Mouse (Mus musculus): ENCODE measurements around the gene Neu3.

Gene Neu3

DNA sequence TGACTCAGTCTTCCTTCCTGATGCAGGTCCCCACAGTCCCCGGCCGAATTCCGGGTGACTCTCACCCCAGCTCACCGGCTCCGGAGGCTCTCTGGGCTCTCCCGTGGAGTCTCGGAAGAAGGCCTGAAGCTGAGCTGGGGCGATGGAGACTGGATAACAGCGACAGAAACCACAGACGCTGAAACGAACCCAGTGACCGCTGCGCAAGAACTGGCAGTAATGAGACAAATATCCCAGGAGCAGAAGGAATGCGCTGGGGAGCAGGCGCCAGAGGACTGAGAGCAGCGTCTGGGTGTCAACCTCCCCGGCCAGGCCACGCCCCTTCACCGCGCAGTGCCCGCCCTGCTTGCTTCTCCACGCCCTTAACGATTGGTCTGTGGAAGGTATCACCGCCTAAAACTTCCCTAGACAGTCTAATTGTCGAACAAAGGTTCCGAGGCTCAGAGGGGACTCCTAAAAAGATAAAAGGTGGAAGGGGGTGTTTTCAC, at the start of gene Neu3:
TSS of gene Neu3 (minus strand) at position 335 of the 488 bp plus-strand sequence.
- DNase-seq (ENCODE audit: low spot score), result peak; percentile 98

DNA sequence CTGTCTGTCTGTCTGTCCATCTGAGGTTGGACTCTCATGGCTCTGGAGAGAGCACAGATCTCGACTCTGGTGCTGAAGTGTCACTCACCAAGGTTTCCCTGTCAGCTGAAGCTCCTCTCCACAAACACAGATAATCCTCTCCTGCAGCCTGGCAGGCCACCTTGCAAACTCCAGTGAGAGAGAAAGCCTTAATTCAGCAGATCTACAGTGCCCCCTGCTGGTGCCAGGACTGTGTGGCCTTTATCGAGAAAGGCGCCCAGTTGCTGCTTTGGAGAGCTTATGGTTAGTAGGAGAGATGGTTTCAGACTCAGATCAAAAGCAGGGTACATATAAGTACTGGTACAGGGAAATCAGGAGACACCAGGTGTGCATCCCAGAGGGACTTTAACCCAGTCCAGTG, 48.1 kb upstream of the Neu3 start:
- DNase-seq (ENCODE audit: low spot score), result peak; percentile 90

DNA sequence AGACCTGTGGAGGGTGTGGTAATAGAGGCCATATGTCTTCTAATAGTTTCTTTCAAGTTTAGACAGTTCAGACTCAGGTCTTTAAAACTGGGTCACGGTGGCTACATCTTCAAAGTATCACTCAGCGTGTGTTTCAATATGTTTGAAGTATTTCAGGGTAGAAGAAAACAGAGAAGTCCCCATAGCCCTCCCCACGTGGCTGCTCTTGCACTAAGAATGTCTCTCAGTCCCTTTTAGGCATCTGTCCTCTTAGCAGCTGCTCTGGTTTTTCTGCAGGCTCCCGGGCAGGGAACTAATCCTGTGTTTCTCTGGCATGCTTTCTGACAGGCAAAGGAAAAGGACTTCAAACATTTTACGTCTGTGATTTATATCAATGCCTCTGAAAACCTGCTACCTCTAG, 47.7 kb upstream of the Neu3 start:
- DNase-seq (ENCODE audit: low spot score), result no peak

DNA sequence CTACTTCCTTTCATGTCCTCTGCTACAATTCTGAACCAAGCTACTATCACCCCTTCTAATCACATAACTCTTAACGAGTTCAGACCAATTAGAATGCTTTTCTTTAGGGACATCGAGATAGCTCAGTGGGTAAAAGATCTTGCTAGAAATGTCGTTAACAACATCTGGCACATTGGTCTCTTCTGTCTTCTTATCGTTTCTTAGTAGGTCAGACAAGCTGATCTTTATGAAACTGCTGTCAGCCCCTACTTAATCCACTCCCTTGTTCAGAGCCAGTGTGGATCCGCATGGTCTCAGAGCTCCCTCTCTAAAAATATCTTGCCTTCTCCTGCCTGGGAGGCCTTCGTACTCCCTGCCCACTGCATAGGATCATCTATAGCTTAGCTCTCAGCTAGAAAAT, 45.7 kb upstream of the Neu3 start:
- DNase-seq (ENCODE audit: low spot score), result no peak

DNA sequence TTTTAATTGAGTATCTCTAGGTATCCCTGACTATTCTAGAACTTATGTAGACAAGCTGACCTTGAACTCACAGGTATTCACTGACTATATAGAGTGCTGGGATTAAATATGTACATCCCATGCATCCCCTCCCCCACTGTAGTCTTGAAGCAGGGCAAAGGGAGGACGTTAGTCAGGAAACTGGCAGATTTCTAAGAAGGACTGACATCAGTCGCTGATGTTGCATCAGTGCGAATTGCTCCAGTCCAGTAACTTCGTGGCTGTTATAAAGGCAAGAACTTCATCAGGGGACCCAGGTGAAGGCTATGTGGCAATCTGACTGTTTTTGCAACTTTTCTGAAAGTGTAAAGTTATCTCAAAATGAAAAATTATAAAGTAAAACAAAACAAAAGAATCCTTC, 41.1 kb upstream of the Neu3 start:
- no peak for DNase-seq (ENCODE audit: low spot score)

DNA sequence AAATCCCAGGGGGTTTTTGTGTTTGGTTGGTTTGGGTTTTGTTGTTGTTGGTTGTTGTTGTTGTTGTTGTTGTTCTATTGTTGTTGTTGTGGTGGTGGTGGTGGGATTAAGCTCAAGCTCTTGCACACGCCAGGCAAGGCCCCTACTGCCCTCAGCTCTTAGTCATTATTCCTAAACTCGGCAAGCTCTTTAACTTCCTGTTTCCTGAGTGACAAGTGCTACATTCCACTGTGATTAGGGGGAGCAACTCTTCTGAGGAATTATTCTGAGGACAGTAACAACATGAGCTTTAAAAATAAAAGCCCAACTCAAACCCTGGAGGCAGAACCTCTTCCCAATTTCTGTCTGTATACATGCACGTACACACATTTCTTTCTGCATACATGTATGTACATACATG, 37.0 kb upstream of the Neu3 start:
- no peak for DNase-seq (ENCODE audit: low spot score)

DNA sequence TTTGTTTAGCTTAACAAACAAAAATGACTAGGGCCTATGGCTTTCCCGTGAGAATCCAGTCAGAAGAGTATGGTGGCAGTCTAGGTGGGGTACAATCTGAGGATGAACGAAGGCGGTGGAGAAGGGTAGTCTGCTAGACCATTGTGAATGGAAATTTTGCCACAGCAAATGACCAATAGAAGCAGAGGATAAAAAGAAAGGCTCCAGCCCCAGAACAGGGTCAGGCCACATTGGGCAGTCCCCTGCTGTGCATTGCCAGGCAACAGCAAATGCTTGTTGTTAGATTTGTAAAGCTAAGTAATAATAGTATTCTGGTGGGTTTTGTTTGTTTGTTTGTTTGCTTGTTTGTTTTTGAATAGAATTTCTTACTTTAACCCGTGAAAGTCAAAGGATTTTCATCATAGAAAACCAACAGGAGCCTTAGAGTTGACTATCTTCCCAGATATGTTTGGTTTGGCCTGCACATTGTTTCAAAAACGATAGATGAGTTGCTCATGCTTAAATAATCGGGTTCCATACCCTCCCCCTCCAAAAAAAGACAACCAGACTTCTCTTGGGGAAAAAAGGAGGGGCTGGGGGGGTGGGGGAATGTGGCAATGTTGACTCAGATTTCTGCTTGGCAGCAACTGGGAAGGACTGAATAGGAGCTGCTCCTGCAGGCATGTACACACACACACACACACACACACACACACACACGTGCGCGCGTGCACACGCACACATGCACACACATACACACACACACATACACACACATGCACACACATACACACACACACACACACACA, 36.2 kb upstream of the Neu3 start:
- no peak for DNase-seq (ENCODE audit: low spot score)

DNA sequence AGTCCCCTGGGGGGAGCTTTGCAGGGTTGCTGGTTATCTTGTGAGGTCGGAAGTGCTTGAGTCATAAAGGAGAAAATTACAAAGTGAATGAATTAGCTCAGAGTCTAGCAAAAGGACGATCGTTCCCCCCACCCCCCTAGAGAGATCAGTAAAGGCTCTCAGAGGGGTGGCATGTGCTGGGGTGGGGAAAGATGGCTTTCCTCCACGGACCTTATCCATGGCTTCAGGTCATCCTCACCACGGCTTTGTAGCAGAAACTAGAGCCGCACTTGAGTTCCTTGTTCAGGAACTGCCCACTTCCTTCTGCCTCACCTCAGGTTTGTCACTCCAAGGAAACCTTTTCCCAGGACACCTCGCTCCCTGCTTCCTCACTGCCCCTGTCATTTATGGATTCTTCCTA, 35.1 kb upstream of the Neu3 start, which contains the start of gene Spcs2:
TSS of gene Spcs2 (minus strand) at position 101 of the 400 bp plus-strand sequence.
- no peak for DNase-seq (ENCODE audit: low spot score)

DNA sequence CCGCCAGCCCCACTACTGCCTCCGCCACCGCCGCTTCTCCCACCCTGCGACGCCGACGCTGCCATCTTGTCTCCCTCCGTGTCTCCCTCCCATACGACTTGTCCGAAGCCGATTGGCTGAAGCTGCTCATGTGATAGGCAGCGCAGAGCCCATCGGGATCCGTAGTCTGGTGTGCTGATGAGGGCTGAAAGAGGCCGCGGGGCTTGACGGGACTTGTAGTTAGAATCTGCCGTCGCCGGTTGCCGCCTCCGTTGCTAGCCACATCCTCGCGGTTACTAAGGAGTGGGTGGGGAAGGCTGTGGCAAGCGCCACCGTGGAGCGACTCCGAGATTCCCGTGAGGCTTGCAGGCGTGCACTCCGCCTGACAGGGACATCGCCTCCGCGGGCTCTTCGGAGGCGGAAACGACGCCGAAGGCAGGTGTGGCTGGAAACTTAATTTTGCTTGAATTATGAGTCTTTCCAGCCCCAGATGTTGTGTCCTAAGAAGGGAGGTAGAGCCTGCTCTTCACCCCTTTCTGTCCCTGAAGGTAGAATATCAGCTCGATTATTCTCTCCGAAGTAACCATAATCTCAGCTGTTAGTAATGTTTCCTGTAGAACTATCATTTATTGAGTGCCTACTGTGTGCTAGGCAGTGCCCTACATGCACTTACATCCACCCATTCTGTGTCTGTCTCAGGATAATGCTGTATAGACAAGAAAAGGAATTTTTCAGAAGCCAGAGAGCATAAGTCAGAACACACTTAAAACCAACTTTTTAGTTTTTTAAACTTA, 30.8 kb upstream of the Neu3 start, which contains the start of gene Xrra1:
TSS of gene Xrra1 (plus strand) at position 304 of the 773 bp plus-strand sequence.
- peak; percentile 94 for DNase-seq (ENCODE audit: low spot score)

DNA sequence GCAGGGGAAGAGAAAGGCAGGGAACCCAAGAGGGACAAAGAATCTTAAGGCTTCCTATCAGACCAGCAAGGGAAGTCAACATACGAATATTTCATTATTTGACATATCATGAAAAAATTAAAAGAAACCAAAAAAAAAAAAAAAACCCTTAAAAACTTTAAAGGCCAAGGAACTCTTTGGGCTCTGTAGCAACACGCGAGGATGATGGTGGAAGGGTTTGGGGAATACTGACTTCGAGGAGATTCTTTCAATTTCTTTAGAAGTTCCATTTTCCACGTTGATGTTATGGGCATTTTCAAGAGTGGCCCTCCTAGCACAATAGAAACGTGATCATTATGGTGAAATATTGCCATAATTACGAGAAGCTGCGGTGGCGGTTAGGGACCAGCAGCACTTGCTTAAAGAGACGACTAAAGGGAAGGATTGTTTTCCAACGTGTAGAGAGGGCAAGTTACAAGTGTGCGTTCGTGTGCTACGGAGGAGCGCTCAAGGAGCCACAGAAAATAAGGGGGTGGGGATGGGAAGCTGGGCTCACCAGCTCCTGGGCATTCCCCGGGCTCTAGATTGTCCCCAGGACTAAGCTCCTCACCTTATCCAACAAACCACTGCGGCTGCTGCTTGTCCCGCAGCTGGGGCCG, 30.1 kb upstream of the Neu3 start:
- DNase-seq (ENCODE audit: low spot score), result no peak

DNA sequence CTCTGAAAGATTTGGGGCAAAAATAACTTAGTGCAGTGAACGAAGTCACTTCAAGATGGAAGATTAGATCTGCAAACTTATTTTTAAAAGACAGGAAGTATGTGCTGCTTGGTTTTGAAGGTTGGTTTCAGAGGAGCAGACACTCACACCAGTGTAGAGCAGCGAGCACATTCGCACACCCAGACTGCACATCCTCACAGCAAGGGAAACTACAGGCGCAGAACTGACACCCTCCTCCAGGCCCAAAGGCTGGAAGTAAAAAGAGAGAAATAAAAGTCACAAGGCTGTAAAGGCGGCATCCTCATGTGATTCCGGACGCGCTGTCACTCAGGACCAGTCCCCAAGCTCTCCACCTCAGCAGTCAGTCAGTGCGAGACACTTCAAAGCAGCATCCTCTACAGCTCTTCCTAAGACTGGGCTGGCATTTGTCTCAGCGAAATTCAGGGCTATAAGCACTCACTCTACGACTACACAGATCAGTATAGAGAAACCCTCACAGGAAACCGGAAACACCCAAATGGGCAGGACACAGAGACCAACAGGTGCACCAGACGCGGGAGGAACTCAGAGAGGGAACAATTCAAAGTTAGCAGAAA, 28.1 kb upstream of the Neu3 start:
- no peak for DNase-seq (ENCODE audit: low spot score)

DNA sequence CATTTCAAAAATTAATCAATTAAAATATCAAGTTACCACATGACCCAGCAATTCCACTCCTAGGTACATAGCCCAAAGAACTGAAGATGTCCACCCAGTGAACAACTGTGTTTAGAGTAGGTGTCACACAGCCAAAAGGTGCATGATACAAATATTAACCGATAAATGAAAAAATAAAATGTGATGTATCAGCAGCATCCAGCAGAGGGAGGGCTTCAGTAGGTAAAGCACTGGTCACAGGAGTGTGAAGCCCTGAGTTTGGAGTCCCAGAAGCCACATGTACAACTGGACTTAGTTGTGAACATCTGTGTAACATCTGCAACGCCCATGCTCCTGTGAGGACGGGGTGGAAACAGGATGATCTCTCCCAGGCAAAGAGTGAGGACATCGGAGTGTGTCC, 26.1 kb upstream of the Neu3 start:
- no peak for DNase-seq (ENCODE audit: low spot score)

DNA sequence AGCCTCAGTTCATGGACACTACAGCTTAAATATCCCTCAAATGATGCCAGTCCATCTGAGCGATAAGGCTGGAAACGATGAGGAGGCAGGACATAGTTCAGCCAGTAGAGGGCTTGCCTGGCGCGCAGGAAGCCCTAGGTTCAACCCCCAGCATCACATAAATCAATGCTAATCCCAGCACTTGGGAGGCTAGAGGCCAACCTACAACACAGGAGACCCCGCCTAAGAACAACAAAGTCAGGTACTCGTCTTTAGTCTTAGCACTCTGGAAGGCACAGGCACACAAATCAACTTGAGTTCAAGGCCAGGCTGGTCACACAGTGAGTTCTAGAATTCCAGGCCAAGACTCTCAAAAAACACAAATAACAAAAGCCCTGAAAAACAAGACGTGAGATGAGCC, 25.1 kb upstream of the Neu3 start:
- no peak for DNase-seq (ENCODE audit: low spot score)

DNA sequence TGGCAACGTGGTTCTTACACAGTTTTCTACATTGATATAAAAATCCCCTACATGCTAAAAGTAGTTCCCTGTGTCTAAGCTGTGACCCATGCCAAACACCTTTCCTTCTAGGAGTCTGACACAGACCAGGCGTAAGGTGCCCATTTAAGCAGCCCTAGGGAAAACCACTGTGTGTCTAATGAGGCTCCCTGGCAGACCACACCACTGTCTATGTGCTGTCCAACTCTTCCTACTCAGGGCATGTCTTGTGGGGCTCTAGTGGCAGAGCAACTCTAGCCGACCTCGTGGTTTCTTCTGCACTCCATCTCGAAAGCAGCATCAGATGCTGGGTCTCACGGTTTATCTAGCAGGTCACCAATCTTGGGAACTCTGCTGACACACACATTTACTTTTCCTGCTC, 23.4 kb upstream of the Neu3 start:
- DNase-seq (ENCODE audit: low spot score), result no peak

DNA sequence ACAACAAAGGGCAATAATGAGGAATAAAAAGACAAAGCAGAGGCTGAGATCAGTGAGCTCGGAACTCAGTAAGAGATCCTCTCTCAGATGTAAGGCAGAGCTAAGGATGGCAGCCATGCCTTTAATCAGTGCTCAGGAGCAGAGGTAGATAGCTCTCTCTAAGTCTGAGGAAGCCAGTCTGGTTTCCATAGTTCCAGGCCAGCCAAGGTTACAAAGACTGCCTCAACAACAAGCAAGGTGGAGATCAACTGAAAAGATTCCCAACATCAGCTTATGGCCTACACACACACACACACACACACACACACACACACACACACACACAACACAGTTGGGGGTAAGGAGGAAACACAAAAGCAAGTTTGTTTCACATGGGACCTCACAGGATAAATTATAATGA, 22.9 kb upstream of the Neu3 start:
- DNase-seq (ENCODE audit: low spot score), result no peak

DNA sequence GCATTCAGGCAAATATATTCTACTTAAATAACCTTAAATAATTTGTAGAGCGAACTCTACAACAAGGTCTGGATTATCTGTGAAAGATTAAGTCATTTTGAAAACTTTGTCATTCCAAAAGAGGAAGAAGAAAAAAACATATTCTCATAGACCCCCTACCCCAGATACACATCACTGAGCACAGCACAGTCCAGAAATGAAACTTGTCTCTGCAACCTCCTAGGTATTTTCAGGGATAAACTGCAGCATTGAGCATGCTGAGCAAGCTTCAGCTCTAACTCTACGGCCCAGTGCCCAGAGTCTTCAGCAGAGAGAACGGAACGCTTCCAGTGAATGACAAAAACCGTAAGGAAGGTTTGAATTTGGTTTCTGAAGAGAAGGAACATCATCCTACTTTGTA, 22.3 kb upstream of the Neu3 start:
- DNase-seq (ENCODE audit: low spot score), result no peak

DNA sequence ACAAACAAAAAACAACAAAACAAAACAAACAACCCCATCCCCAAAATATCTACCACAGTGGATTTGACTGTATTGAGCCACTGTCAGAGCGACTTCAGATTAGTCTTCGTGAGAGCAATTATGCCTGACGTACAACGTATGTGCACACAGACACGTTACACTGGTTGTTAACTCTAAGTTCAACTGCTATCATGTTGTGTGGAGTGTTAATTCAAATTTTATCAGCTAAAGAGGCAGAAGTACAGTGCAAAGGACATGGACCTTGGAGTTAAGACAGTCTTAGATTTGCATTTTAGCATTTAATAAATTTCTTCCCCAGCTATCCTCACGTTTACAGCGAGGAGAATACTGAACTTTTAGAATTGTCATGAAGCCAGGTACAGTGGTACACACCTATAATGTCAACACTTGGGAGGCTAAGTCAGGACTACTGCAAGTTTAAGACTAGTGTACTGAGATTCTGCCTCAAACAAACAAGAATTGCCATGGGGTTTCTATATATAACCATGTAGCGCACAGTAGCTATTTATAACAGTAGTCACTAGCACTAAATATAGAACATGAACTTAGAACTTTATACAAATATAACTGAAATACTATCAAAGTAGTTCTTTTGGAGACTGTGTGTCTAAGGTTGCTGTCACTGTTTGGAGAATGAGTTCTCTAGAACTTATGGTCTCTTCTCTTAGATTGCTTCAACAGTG, 17.5 kb upstream of the Neu3 start:
- no peak for DNase-seq (ENCODE audit: low spot score)

DNA sequence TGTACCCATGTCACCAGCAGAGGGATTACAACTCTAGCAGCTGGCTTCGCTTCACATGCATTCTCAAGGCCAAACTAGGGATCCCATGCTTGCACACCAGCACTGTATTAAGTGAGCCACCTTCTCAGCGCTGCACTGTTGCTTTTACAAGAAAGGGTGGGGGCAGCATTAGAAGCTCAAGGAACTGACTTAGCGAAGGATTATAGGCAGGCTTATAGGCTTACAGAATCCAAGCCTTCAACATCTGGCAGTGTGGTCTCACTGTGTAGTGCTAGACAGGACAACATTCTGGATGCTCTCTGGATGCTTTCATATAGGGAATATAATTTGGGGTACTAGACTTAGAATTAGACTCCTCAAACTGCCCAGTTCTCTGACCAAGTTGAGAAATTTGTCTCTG, 10.0 kb upstream of the Neu3 start:
- DNase-seq (ENCODE audit: low spot score), result no peak

DNA sequence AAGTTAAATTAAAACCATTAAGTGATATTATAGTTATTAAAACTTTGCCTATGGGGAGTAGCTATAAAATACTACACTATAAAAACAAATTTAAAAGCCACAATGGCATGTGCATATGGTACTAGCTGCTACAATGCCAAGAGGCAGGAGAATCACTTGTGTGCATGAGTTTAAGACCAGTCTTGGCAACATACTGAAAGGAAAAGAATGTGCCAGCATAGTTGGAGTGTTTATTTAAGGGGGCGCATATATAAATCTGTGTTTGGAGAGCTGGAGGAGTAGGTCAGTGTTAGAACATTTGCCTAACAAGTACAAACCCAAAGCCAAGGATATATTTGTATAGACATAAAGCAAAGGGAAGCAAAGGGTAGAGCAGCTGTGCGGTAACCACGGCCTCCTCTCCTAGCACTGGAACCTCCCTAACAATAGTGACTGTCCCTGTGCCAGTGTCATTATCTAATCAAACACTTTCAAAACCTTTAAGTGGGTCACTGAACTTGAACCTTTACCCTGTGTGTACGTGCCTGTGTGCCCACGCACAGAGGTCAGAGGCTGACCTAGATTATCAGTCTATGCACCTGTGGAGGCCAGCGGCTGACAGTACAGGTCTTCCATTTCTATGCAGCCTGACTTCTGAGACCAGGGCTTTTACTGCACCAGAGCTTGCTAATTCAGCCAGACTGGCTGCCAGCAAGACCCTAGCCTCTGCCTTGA, 9.3 kb upstream of the Neu3 start:
- no peak for DNase-seq (ENCODE audit: low spot score)

DNA sequence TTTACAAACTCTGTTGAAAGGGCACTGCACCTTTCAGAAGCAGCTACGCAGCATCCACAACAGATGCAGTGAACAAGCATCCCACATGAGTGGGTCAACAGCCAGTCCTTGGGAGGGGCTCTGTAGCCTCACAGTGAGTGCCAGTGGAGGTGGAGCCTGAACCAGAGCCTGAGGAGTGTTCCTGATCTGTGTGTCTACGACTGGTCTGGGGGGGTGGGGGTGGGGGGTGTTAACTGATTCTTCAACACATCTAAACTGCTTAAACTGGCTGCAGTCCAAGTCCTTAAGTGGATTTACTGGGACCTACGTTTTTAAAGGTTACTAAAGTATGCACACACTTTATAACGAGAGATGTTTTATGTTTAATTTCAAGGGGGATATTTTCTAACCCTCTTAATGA, 8.6 kb upstream of the Neu3 start:
- no peak for DNase-seq (ENCODE audit: low spot score)

DNA sequence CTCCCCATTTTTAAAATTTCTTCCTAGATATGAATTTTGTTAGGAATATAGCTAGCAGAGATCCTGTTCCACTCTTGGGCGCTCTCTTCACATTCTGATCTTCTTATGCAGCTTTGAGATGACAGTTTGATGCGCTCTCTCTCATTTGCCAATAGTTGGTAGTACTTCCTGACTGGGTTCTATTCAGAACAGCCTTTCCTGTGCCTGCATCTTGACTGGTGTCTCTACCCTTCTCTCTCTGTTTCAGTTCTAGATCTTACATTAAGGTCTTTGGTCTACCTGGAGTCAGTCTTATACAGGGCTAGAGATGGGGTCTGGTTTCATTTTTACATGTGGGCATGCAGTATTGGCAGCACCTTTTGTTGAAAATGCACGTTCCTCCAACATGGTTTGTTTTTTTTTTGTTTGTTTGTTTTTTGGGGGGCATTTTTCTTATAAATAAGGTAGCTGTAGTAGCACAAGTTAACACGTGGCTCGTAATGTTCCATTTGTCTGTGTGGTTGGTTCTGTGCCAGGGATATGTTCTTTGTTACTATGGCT, 6.2 kb upstream of the Neu3 start:
- DNase-seq (ENCODE audit: low spot score), result no peak

Measured in testis, postnatal 10 days (tissue).